Mouse (Mus musculus): ENCODE data around the gene Fabp7. TPM values are rescaled to one million over a fixed set of nuclear protein-coding genes. Genes with fewer than 3 reads are reported as not detected.

Gene Fabp7
- polyA plus RNA-seq, 1 experiment from 2014 or later: 9.3 TPM

GRCm38 (mm10) chr10:57814295-57814694 is 29.6 kb downstream of the Fabp7 start:
- ATAC-seq (ENCODE audit: low FRiP score, low read depth): no peak
- 86% methylated on average over 2 of the region's 2 CpGs for WGBS
- Histone ChIP-seq H3K4me2 (replicated peaks) (no peak overlapping the region), H3K36me3 (no peaks in the 10 kb centered on the region), H3K9me3 (no peaks in the 10 kb centered on the region), H3K9ac (no peak overlapping the region), H3K27ac (no peak overlapping the region), H3K4me3 (no peak overlapping the region), H3K4me1 (no peaks in the 10 kb centered on the region), H3K27me3 (no peaks in the 10 kb centered on the region)

DNA sequence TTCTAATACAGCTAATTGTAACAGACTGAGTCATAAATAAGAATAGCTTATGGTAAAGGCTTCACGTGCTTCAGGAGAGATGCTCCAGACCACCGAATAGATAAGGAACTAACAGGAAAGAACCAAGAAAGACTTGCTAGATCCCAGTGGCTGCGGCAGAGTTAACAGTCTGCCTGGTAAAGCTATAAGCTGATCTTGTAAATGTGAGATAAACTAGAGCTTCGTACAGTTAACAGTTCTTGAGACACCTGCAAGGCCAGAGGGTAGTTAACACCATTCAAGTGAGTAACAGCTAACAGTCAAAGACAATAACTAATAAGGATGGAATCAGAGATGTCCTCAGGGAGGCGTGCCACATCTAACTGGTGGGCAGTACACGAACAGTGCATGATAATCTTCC is 31.2 kb downstream of the Fabp7 start:
- Histone ChIP-seq H3K27ac (no peak overlapping the region), H3K4me3 (no peak overlapping the region), H3K27me3 (no peaks in the 10 kb centered on the region), H3K4me1 (no peaks in the 10 kb centered on the region), H3K4me2 (replicated peaks) (no peak overlapping the region), H3K9me3 (no peaks in the 10 kb centered on the region), H3K36me3 (no peaks in the 10 kb centered on the region), H3K9ac (no peak overlapping the region)
- WGBS: 75% methylated on average over 6 of the region's 6 CpGs
- no peak for ATAC-seq (ENCODE audit: low FRiP score, low read depth)

GRCm38 (mm10) chr10:57819209-57819608 is 34.5 kb downstream of the Fabp7 start:
- H3K4me2 ChIP-seq (replicated peaks): no peak overlapping the region
- no peaks in the 10 kb centered on the region for H3K36me3 ChIP-seq
- H3K27me3 ChIP-seq: no peaks in the 10 kb centered on the region
- H3K9me3 ChIP-seq: no peaks in the 10 kb centered on the region
- no peaks in the 10 kb centered on the region for H3K4me1 ChIP-seq
- no peak overlapping the region for H3K4me3 ChIP-seq
- no peak for ATAC-seq (ENCODE audit: low FRiP score, low read depth)
- no peak overlapping the region for H3K9ac ChIP-seq
- WGBS: 93% methylated on average over 2 of the region's 2 CpGs
- no peak overlapping the region for H3K27ac ChIP-seq

GRCm38 (mm10) chr10:57822473-57822872 is 37.8 kb downstream of the Fabp7 start:
- no peaks in the 10 kb centered on the region for H3K9me3 ChIP-seq
- ATAC-seq (ENCODE audit: low FRiP score, low read depth): no peak
- WGBS: 53% methylated on average over 3 of the region's 3 CpGs

GRCm38 (mm10) chr10:57828649-57829048 is 44.0 kb downstream of the Fabp7 start:
- Histone ChIP-seq H3K9me3 (no peaks in the 10 kb centered on the region), H3K4me3 (no peak overlapping the region), H3K36me3 (no peaks in the 10 kb centered on the region), H3K27me3 (no peaks in the 10 kb centered on the region), H3K4me2 (replicated peaks) (no peak overlapping the region), H3K9ac (no peak overlapping the region), H3K27ac (no peak overlapping the region), H3K4me1 (no peaks in the 10 kb centered on the region)
- no peak for ATAC-seq (ENCODE audit: low FRiP score, low read depth)
- 84% methylated on average over 5 of the region's 5 CpGs for WGBS

More at GRCm38 (mm10) chr10:57822473-57822872, 37.8 kb downstream of the Fabp7 start:
- Histone ChIP-seq H3K36me3 (no peaks in the 10 kb centered on the region), H3K4me2 (replicated peaks) (no peak overlapping the region), H3K4me3 (no peak overlapping the region), H3K27me3 (no peaks in the 10 kb centered on the region), H3K9ac (no peak overlapping the region), H3K27ac (no peak overlapping the region), H3K4me1 (no peaks in the 10 kb centered on the region)

DNA sequence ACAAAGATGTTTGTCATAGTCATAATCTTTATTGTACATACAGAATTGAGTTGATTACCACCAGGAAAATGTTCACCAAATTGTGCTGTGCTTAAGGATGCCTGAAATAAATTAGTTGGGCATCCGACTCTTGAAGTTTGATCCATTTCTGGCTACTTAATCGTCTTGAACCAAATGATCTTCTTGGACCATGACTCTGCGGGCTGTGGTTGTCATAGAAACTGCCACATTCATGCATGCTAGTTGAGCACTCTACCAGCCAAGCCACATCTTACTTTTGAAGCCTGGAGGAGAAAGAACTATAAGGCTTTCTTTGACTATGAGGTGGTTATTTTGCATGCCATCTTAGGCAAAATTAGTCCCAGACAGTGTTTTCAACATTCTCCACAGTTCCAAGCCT is 44.9 kb downstream of the Fabp7 start:
- H3K9ac ChIP-seq: no peak overlapping the region
- no peak overlapping the region for H3K4me3 ChIP-seq
- WGBS: 76% methylated on average over 3 of the region's 3 CpGs
- no peak overlapping the region for H3K4me2 ChIP-seq (replicated peaks)
- H3K4me1 ChIP-seq: no peaks in the 10 kb centered on the region
- H3K9me3 ChIP-seq: no peaks in the 10 kb centered on the region
- H3K27me3 ChIP-seq: no peaks in the 10 kb centered on the region
- ATAC-seq (ENCODE audit: low FRiP score, low read depth): no peak
- H3K36me3 ChIP-seq: no peaks in the 10 kb centered on the region
- no peak overlapping the region for H3K27ac ChIP-seq

DNA sequence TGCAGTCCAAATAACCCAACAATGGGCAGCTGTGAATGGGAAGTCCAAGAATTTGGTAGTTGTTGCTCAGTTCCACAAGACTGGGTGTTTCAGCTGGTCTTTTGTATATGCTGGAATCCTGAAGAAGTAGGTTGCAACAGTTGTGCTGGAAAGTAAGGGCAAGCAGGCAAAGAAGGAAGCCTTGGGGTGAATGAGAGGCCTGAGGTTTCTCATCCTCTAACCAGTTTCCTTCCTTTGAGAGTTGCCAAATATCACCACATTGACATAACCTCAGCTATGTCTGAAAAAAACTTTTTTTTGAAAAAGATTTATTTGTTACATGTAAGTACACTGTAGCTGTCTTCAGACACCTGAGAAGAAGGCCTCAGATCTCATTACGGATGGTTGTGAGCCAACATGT is 50.4 kb downstream of the Fabp7 start:
- no peak for ATAC-seq (ENCODE audit: low FRiP score, low read depth)
- Histone ChIP-seq H3K27ac (no peak overlapping the region), H3K9ac (no peak overlapping the region), H3K27me3 (no peaks in the 10 kb centered on the region), H3K4me3 (no peak overlapping the region), H3K4me1 (no peaks in the 10 kb centered on the region), H3K36me3 (no peaks in the 10 kb centered on the region), H3K9me3 (no peaks in the 10 kb centered on the region), H3K4me2 (replicated peaks) (no peak overlapping the region)
- 90% methylated on average over 1 of the region's 1 CpGs for WGBS

DNA sequence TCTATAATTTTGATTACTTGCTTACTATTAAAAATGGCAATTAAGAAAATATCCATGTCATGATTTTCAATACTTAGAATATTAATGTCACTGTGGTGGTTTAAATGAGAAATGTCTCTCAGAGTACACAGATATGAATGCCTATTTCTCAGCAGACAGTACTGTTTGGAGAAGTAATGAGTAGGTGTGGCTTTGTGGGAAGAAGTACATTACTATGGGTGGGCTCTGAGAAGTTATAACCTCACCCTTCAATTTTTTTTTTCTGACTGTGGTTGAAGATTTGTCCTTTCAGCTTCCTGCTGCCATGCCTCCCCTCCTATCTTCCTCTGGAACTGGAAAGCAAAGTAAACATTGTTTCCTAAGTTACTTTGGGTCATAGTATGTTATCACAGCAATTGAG is 51.3 kb downstream of the Fabp7 start:
- H3K9me3 ChIP-seq: no peaks in the 10 kb centered on the region
- H3K4me3 ChIP-seq: no peak overlapping the region
- H3K27me3 ChIP-seq: no peaks in the 10 kb centered on the region
- ATAC-seq (ENCODE audit: low FRiP score, low read depth): no peak
- no peak overlapping the region for H3K27ac ChIP-seq
- H3K4me2 ChIP-seq (replicated peaks): no peak overlapping the region
- no peaks in the 10 kb centered on the region for H3K4me1 ChIP-seq
- H3K36me3 ChIP-seq: no peaks in the 10 kb centered on the region
- H3K9ac ChIP-seq: no peak overlapping the region

Other genes starting within 250 kb of the Fabp7 start
- 1.2 and 1.3 TPM in 2 replicates for gene Pkib, start 152.9 kb upstream of the Fabp7 start, polyA plus RNA-seq (2015; fragmentation: Nextera tagmentation; extraction: Ambion mirVana)
- 10.7 and 11.6 TPM in 2 replicates for gene Smpdl3a, start 9.5 kb downstream of the Fabp7 start, polyA plus RNA-seq (2015; fragmentation: Nextera tagmentation; extraction: Ambion mirVana)

All from limb, embryonic 13.5 days (tissue).